Mouse (Mus musculus) stomach, postnatal 0 days (tissue): ENCODE measurements at regions not wholly inside any gene's neighbourhood (a gene's known extent, or its start where the extent isn't known, plus 50 kb on each side); places are given as distances from the start of the nearest gene placed in this dataset.

Source experiments
- CTCF ChIP-seq: IDR thresholded peaks from 2 replicates; pipeline ENCODE4 v1.5.1; 2016; ENCODE audit warnings: antibody characterized with exemption, low read depth, mild to moderate bottlenecking, moderate library complexity
- EP300 ChIP-seq: optimal IDR thresholded peaks from 2 replicates; pipeline ENCODE3; 2016; ENCODE audit warnings: antibody characterized with exemption

- no peak for TF ChIP-seq CTCF
- TF ChIP-seq EP300 = no peak
Observed at GRCm38 (mm10) chr2:149614078-149614939, 209.5 kb downstream of the Cst10 start.
